Mouse (Mus musculus) kidney, postnatal 14 days (tissue): ENCODE measurements around the gene Tmem87a.
A peak's percentile ranks its signal among the peaks of the same experiment; 100 is the strongest.

Source experiments
- DNase-seq: peaks from one replicate; pipeline ENCODE4 v3.0.0; 2022; ENCODE audit warnings: mixed read lengths

Gene Tmem87a

GRCm38 (mm10) chr2:120403986-120404822 is at the start of gene Tmem87a:
TSS of gene Tmem87a (minus strand) at chr2:120404113.
- DNase-seq = peak; percentile 96

- no peak for DNase-seq
These were observed 48.7 kb upstream of the Tmem87a start for GRCm38 (mm10) chr2:120452600-120452999.

- no peak for DNase-seq
These were observed 46.8 kb upstream of the Tmem87a start for GRCm38 (mm10) chr2:120450724-120451123.

- DNase-seq = no peak
These were observed 43.4 kb upstream of the Tmem87a start for GRCm38 (mm10) chr2:120447306-120447705.

- no peak for DNase-seq
These were observed 42.5 kb upstream of the Tmem87a start for GRCm38 (mm10) chr2:120446373-120446772.

GRCm38 (mm10) chr2:120444486-120444885 is 40.6 kb upstream of the Tmem87a start:
- no peak for DNase-seq

- no peak for DNase-seq
These were observed 20.5 kb upstream of the Tmem87a start for GRCm38 (mm10) chr2:120424386-120424785.

- no peak for DNase-seq
These were observed 11.0 kb upstream of the Tmem87a start for GRCm38 (mm10) chr2:120414738-120415414.

- DNase-seq = no peak
These were observed 10.2 kb upstream of the Tmem87a start for GRCm38 (mm10) chr2:120414113-120414512.

GRCm38 (mm10) chr2:120411096-120411628 is 7.2 kb upstream of the Tmem87a start:
- no peak for DNase-seq

GRCm38 (mm10) chr2:120404823-120405765 is 1.2 kb upstream of the Tmem87a start:
- peak; percentile 43 for DNase-seq

- no peak for DNase-seq
These were observed 294 bp downstream of the Tmem87a start, which contains the start of gene Ganc for GRCm38 (mm10) chr2:120403653-120403985. TSS of gene Ganc (plus strand) at chr2:120403896.

GRCm38 (mm10) chr2:120402813-120403212 is 1.1 kb downstream of the Tmem87a start:
- no peak for DNase-seq

- DNase-seq = peak; percentile 39
These were observed 6.0 kb downstream of the Tmem87a start for GRCm38 (mm10) chr2:120397951-120398350.

- DNase-seq = no peak
These were observed 11.5 kb downstream of the Tmem87a start for GRCm38 (mm10) chr2:120392406-120392805.

- no peak for DNase-seq
These were observed 13.0 kb downstream of the Tmem87a start for GRCm38 (mm10) chr2:120390934-120391333.

GRCm38 (mm10) chr2:120389376-120389775 is 14.5 kb downstream of the Tmem87a start:
- no peak for DNase-seq

- no peak for DNase-seq
These were observed 16.6 kb downstream of the Tmem87a start for GRCm38 (mm10) chr2:120387291-120387690.

GRCm38 (mm10) chr2:120386264-120386663 is 17.6 kb downstream of the Tmem87a start:
- no peak for DNase-seq

- no peak for DNase-seq
These were observed 30.1 kb downstream of the Tmem87a start for GRCm38 (mm10) chr2:120373858-120374257.

- no peak for DNase-seq
These were observed 36.3 kb downstream of the Tmem87a start for GRCm38 (mm10) chr2:120367416-120368207.

GRCm38 (mm10) chr2:120366501-120366900 is 37.4 kb downstream of the Tmem87a start:
- DNase-seq = no peak
